Mouse (Mus musculus): Measurements from ENCODE around the gene Cela3b. TPM values are rescaled to one million over a fixed set of nuclear protein-coding genes. Genes with fewer than 3 reads are reported as not detected.

Cela3b gene
- polyA plus RNA-seq, 1 experiment: not detected

DNA sequence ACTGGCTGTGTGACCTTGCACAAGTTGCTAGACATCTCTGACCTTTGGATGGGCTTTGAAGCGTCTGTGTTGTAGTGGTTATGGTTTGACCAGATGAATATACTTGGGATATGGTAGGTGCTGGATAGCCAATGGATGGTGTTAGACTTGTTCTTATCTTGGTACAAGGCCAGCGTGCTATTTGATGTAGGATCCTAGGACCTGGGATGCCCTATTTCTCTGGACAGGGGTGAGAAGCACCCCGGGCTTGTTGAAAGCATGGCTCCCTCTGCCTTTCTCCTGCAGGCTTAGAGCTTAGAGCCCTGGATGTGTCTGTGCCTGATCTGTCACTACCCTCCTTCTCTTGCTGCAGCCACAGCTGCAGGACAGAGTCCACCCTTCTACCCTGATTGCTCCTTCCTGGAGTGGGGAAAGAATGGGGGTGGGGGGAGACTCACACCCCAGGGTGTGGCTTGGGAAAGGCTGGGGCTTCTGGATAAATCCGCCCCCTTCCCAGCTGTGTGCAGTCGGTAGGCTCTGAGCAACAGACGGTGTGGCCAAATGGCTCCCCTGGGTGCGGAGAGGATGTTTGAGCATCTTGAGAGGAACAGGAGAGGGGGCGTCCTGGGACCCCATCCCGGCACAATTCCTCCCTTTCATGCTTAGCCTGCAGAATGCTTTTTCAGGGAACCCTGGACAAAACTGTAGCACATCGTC lies 45.9 kb upstream of the Cela3b start:
- Histone ChIP-seq H3ac (ENCODE audit: control insufficient read depth, insufficient read length, low read depth) (peak overlapping the region; percentile 43), H3K4me3 (ENCODE audit: insufficient read depth, poor library complexity, severe bottlenecking) (peak overlapping the region; percentile 25), H3K27me3 (ENCODE audit: control insufficient read depth, insufficient read depth, insufficient read length) (no peaks in the 10 kb centered on the region), H3K79me2 (ENCODE audit: control insufficient read depth, insufficient read depth) (peaks cover 100% of the 10 kb centered on the region), H3K36me3 (ENCODE audit: control insufficient read depth, insufficient read depth) (peaks cover 40% of the 10 kb centered on the region), H3K79me3 (ENCODE audit: low read depth) (peaks cover 84% of the 10 kb centered on the region)
- no peak for TF ChIP-seq CEBPB (IDR thresholded peaks at IDR 0.05; ENCODE audit: low read depth)
- TF ChIP-seq CTCF (IDR thresholded peaks at IDR 0.05; ENCODE audit: control insufficient read depth, insufficient read depth, insufficient read length): no peak
- no peak for TF ChIP-seq MAX (IDR thresholded peaks at IDR 0.05)
- no peak for TF ChIP-seq MYOG (IDR thresholded peaks at IDR 0.05; ENCODE audit: control insufficient read depth, extremely low read depth, insufficient read length)
- peak; percentile 24 for TF ChIP-seq MYOD1 (IDR thresholded peaks at IDR 0.05; ENCODE audit: control insufficient read depth, insufficient read length, low read depth)
- TF ChIP-seq FOSL1 (IDR thresholded peaks at IDR 0.05; ENCODE audit: insufficient read depth, low read length, poor library complexity, severe bottlenecking): no peak

DNA sequence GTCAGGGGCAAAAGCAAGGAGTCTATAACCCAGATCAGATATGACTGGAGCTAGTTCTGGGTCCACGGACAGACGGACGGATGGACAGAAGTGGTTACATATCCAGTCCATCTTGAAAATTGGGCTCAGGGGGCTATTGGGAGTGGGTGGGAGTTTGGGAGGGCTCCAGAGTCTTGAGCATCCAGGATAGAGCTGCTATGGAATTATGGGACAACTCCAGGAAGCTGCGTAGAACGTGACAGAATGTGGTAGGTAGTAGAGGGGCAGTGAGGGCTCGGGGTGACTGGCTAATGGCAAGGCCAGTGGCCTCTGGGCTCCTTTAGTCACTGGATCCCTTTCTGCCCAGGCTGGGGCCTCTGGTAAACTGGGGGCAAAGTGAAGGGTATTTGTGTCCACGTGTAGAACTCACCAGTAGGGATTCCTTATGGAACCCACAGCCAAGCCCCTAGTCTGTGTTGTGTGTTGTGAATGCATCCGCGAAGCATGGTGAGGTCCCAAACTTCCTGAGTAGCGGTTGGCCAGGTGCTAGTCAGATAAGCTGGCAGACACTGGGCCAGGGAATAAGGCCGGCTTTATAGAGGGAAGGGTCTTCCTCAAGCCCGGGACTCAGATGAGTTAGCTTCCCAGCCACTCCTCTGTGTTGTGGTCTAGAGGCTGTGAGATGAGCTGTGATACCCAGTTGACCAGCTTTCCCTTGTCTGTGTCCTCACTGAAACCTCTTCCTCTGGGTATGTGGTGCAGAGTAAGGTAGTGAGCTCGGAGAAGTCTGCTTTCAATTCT lies 45.1 kb upstream of the Cela3b start:
- TF ChIP-seq MYOG (IDR thresholded peaks at IDR 0.05; ENCODE audit: control insufficient read depth, extremely low read depth, insufficient read length): no peak
- no peak for TF ChIP-seq FOSL1 (IDR thresholded peaks at IDR 0.05; ENCODE audit: insufficient read depth, low read length, poor library complexity, severe bottlenecking)
- no peak for TF ChIP-seq CEBPB (IDR thresholded peaks at IDR 0.05; ENCODE audit: low read depth)
- TF ChIP-seq USF1 (IDR thresholded peaks at IDR 0.05; ENCODE audit: low read depth): no peak
- Histone ChIP-seq H3K27me3 (ENCODE audit: control insufficient read depth, insufficient read depth, insufficient read length) (no peaks in the 10 kb centered on the region), H3K36me3 (ENCODE audit: control insufficient read depth, insufficient read depth) (peaks cover 39% of the 10 kb centered on the region), H3K4me3 (ENCODE audit: insufficient read depth, poor library complexity, severe bottlenecking) (no peak overlapping the region), H3K79me2 (ENCODE audit: control insufficient read depth, insufficient read depth) (peaks cover 100% of the 10 kb centered on the region), H3ac (ENCODE audit: control insufficient read depth, insufficient read length, low read depth) (no peak overlapping the region), H3K79me3 (ENCODE audit: low read depth) (peaks cover 84% of the 10 kb centered on the region)

DNA sequence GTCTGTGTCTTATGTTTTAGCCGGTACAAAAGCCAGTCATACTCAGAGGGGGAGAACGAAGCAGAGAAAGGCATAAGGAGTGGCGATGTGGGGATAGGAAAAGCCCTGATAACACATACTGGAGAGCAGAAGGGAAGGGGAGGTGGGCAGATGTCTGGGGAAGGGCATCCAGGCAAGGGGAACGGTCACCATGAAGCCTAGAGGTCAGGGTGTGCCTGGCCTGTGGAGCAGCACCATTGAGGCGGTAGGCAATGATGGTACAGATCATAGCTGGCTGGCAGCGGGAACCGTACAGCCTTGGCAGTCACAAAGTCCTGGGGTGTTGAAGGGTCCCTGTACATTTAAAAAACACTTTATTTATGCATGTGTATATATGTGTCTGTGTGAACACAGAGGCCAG lies 44.4 kb upstream of the Cela3b start:
- Histone ChIP-seq H3K36me3 (ENCODE audit: control insufficient read depth, insufficient read depth) (peaks cover 35% of the 10 kb centered on the region), H3K79me3 (ENCODE audit: low read depth) (peaks cover 83% of the 10 kb centered on the region), H3ac (ENCODE audit: control insufficient read depth, insufficient read length, low read depth) (no peak overlapping the region), H3K4me3 (ENCODE audit: insufficient read depth, poor library complexity, severe bottlenecking) (no peak overlapping the region), H3K27me3 (ENCODE audit: control insufficient read depth, insufficient read depth, insufficient read length) (no peaks in the 10 kb centered on the region), H3K79me2 (ENCODE audit: control insufficient read depth, insufficient read depth) (peaks cover 100% of the 10 kb centered on the region)
- TF ChIP-seq MYOD1 (IDR thresholded peaks at IDR 0.05; ENCODE audit: control insufficient read depth, insufficient read length, low read depth): no peak
- TF ChIP-seq FOSL1 (IDR thresholded peaks at IDR 0.05; ENCODE audit: insufficient read depth, low read length, poor library complexity, severe bottlenecking): no peak
- no peak for TF ChIP-seq MAX (IDR thresholded peaks at IDR 0.05)
- TF ChIP-seq MYOG (IDR thresholded peaks at IDR 0.05; ENCODE audit: control insufficient read depth, extremely low read depth, insufficient read length): no peak
- TF ChIP-seq USF1 (IDR thresholded peaks at IDR 0.05; ENCODE audit: low read depth): no peak
- TF ChIP-seq CEBPB (IDR thresholded peaks at IDR 0.05; ENCODE audit: low read depth): no peak

- Histone ChIP-seq H3K27me3 (ENCODE audit: control insufficient read depth, insufficient read depth, insufficient read length) (no peaks in the 10 kb centered on the region), H3K79me3 (ENCODE audit: low read depth) (peaks cover 83% of the 10 kb centered on the region), H3K36me3 (ENCODE audit: control insufficient read depth, insufficient read depth) (peaks cover 30% of the 10 kb centered on the region), H3K4me3 (ENCODE audit: insufficient read depth, poor library complexity, severe bottlenecking) (peak overlapping the region; percentile 8), H3ac (ENCODE audit: control insufficient read depth, insufficient read length, low read depth) (peak overlapping the region; percentile 70), H3K79me2 (ENCODE audit: control insufficient read depth, insufficient read depth) (peaks cover 100% of the 10 kb centered on the region)
- TF ChIP-seq MYOD1 (IDR thresholded peaks at IDR 0.05; ENCODE audit: control insufficient read depth, insufficient read length, low read depth): no peak
- peak; percentile 44 for TF ChIP-seq MAX (IDR thresholded peaks at IDR 0.05)
- TF ChIP-seq CTCF (IDR thresholded peaks at IDR 0.05; ENCODE audit: control insufficient read depth, insufficient read depth, insufficient read length): no peak
Observed at GRCm38 (mm10) chr4:137473701-137474388, 43.5 kb upstream of the Cela3b start.

- Histone ChIP-seq H3K36me3 (ENCODE audit: control insufficient read depth, insufficient read depth) (peaks cover 24% of the 10 kb centered on the region), H3ac (ENCODE audit: control insufficient read depth, insufficient read length, low read depth) (peak overlapping the region; percentile 46), H3K27me3 (ENCODE audit: control insufficient read depth, insufficient read depth, insufficient read length) (no peaks in the 10 kb centered on the region), H3K79me3 (ENCODE audit: low read depth) (peaks cover 79% of the 10 kb centered on the region), H3K4me3 (ENCODE audit: insufficient read depth, poor library complexity, severe bottlenecking) (peak overlapping the region; percentile 8), H3K79me2 (ENCODE audit: control insufficient read depth, insufficient read depth) (peaks cover 98% of the 10 kb centered on the region)
- no peak for TF ChIP-seq MAX (IDR thresholded peaks at IDR 0.05)
- TF ChIP-seq USF1 (IDR thresholded peaks at IDR 0.05; ENCODE audit: low read depth): peak; percentile 23
Observed at GRCm38 (mm10) chr4:137473240-137473639, 42.9 kb upstream of the Cela3b start.
